Mouse (Mus musculus) neural tube, embryonic 13.5 days (tissue): ENCODE results near the gene Fgl2. TPM values are rescaled to one million over a fixed set of nuclear protein-coding genes. Genes with fewer than 3 reads are reported as not detected.

Source experiments
- ATAC-seq: fragments of 200-750 bp; cut with Nextera tagmentation; 2 replicates; pipeline ENCODE4 v1.8.0; 2017; ENCODE audit warnings: low read depth, mild to moderate bottlenecking, moderate TSS enrichment, moderate library complexity
- H3K27ac ChIP-seq: fragments of 300-500 bp; sonication (generic); replicated peaks from 2 replicates; pipeline ENCODE4 v1.5.1; 2015; ENCODE audit warnings: moderate library complexity, mild to moderate bottlenecking, inconsistent platforms
- H3K27me3 ChIP-seq: fragments of 300-500 bp; sonication (generic); 2 replicates; pipeline ENCODE4 v1.6.1; 2015; ENCODE audit warnings: mild to moderate bottlenecking, inconsistent platforms
- H3K36me3 ChIP-seq: fragments of 300-500 bp; sonication (generic); 2 replicates; pipeline ENCODE4 v1.6.1; 2015; ENCODE audit warnings: mild to moderate bottlenecking, inconsistent platforms
- H3K4me1 ChIP-seq: fragments of 300-500 bp; sonication (generic); replicated peaks from 2 replicates; pipeline ENCODE4 v1.6.1; 2015; ENCODE audit warnings: inconsistent platforms
- H3K4me2 ChIP-seq: fragments of 300-500 bp; sonication (generic); 2 replicates; pipeline ENCODE4 v1.6.1; 2015; ENCODE audit warnings: inconsistent platforms, mild to moderate bottlenecking, moderate library complexity
- H3K4me3 ChIP-seq: fragments of 300-500 bp; sonication (generic); 2 replicates; pipeline ENCODE4 v1.5.1; 2015; ENCODE audit warnings: mild to moderate bottlenecking, inconsistent platforms
- H3K9ac ChIP-seq: fragments of 300-500 bp; sonication (generic); 2 replicates; pipeline ENCODE4 v1.6.1; 2015; ENCODE audit warnings: moderate library complexity, mild to moderate bottlenecking, inconsistent platforms
- H3K9me3 ChIP-seq: fragments of 300-500 bp; sonication (generic); 2 replicates; pipeline ENCODE4 v1.6.1; 2016; ENCODE audit warnings: inconsistent platforms
- WGBS: fragments of 180-500 bp; shearing (Covaris S2); methylation state at CpG from one replicate; pipeline ENCODE4 v1.1.7; 2015; 5-methylcytosine and 5-hydroxymethylcytosine counted together
- polyA plus RNA-seq: library from polyadenylated mRNA; unstranded; fragments of >200 nt; fragmentation: Nextera tagmentation; extraction: Ambion mirVana; gene quantifications from 2 replicates; pipeline ENCODE4 v1.2.1, GENCODE M21; 2015

The Fgl2 gene
- polyA plus RNA-seq, 1 experiment from 2014 or later, result 5.3 TPM

GRCm38 (mm10) chr5:21367514-21367913 is 4.9 kb upstream of the Fgl2 start:
- no peak overlapping the region for H3K9ac ChIP-seq
- H3K9me3 ChIP-seq, result no peaks in the 10 kb centered on the region
- no peak for ATAC-seq
- no peak overlapping the region for H3K4me3 ChIP-seq
- no peaks in the 10 kb centered on the region for H3K36me3 ChIP-seq
- peaks cover 7% of the 10 kb centered on the region; the same call in 1 of the 2 replicates for H3K27me3 ChIP-seq
- 38% methylated on average over 2 of the region's 2 CpGs for WGBS
- no peak overlapping the region for H3K4me2 ChIP-seq
- H3K27ac ChIP-seq, result no peak overlapping the region
- H3K4me1 ChIP-seq, result peaks cover 8% of the 10 kb centered on the region; the same call in 1 of the 2 replicates

DNA sequence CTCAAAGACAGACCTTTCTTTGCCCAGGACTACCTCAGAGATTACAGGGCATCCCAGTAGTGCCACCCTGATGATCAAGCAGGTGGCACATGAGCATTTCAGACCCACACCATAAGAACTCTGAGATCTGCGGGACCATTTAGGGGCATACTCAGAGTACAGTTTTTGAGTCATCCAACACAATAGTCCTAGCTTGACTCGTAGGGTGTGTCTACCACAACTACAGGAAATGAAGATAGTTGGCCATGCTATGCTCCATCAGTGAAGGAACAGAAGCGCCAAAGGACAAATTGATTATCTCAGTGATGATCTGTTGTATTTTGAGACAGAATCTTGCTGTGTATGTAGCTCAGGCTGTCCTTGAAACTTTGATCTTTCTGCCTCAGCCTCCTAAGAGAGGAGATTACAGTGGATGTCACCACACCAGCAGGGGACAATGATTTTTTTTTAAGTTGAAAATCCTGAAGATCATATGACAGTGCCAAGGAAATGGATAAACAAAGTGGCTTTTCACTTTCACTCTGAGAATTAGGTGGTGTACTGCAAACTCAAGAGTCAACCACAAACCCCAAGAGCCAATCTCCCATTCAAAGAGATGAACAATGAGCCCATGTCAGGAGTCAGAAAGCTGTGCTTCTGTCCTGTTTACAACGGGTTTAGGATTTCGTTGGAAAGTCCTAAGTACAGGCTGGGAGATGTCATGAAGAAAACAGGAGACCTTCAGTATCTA is 2.1 kb upstream of the Fgl2 start:
- Histone ChIP-seq H3K27ac (no peak overlapping the region), H3K36me3 (no peaks in the 10 kb centered on the region), H3K27me3 (peaks cover 14% of the 10 kb centered on the region), H3K4me1 (peaks cover 13% of the 10 kb centered on the region), H3K4me3 (no peak overlapping the region), H3K9ac (no peak overlapping the region), H3K4me2 (no peak overlapping the region), H3K9me3 (no peaks in the 10 kb centered on the region)
- no peak for ATAC-seq
- WGBS, result 89% methylated on average over 5 of the region's 5 CpGs

DNA sequence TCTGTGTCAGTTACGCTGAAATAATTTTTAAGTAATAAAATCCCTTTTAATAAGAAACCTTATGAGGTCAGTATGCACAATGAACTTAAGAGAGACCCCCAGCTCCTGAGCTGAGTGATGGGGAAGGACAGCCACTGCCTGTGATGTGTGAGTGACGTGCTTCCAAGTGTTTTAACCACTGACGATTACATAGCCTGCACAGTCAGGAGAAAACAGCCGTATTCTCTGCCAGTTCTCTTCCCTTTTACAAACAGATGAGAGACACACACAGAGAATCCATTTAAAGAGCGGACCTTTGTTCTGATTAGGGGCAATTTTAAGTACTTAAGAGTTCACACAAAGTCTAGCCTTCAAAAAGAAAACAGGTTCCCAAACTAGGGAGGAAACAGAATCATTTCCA is 522 bp upstream of the Fgl2 start:
- no peaks in the 10 kb centered on the region for H3K9me3 ChIP-seq
- peaks cover 13% of the 10 kb centered on the region for H3K4me1 ChIP-seq
- 28% methylated on average over 5 of the region's 5 CpGs for WGBS
- H3K27me3 ChIP-seq, result peaks cover 14% of the 10 kb centered on the region
- H3K4me3 ChIP-seq, result peak overlapping the region; percentile 50
- H3K27ac ChIP-seq, result no peak overlapping the region
- H3K4me2 ChIP-seq, result peak overlapping the region; percentile 91
- H3K9ac ChIP-seq, result peak overlapping the region; percentile 76
- peak; percentile 70; the same call in 1 of the 2 replicates for ATAC-seq
- H3K36me3 ChIP-seq, result no peaks in the 10 kb centered on the region

DNA sequence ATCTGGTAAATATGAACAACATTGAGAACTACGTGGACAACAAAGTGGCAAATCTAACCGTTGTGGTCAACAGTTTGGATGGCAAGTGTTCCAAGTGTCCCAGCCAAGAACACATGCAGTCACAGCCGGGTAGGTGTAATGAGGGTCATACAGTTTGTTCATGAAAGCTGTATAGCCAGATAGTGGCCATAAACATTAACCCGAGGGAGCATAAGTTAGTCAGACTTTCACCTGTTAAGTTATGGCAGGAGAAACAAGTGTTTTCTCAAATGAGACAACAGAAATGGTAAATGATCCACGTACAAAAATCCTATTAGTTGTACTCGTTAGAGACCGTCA is 707 bp downstream of the Fgl2 start:
- peak overlapping the region; percentile 76 for H3K9ac ChIP-seq
- H3K4me1 ChIP-seq, result peaks cover 13% of the 10 kb centered on the region
- H3K36me3 ChIP-seq, result no peaks in the 10 kb centered on the region

DNA sequence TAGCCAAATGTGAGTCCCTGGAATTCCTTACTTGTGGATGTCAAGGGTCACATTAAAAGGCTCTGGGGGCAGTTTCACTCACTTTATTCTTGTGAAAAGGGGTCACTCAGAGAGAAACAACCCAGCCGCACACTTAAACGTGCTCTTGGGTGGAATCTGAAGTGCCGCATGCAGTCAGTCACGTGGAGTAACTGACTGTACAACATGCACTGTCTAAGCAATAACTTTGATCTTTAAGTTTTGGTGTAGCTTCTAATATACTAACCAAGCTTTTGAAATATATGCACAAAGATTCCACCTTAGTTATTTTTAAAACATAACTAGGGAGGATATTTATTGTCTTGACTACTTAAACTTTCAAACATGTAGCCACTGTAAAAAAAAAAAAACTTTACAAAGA is 4.5 kb downstream of the Fgl2 start:
- Histone ChIP-seq H3K4me2 (no peak overlapping the region), H3K9ac (no peak overlapping the region), H3K9me3 (no peaks in the 10 kb centered on the region), H3K36me3 (no peaks in the 10 kb centered on the region), H3K4me3 (no peak overlapping the region), H3K27ac (no peak overlapping the region), H3K4me1 (peaks cover 11% of the 10 kb centered on the region), H3K27me3 (peaks cover 7% of the 10 kb centered on the region)
- no peak for ATAC-seq
- 77% methylated on average over 4 of the region's 4 CpGs for WGBS

More for the DNA sequence above, 707 bp downstream of the Fgl2 start:
- no peak for ATAC-seq
- H3K27ac ChIP-seq, result no peak overlapping the region
- peaks cover 14% of the 10 kb centered on the region for H3K27me3 ChIP-seq
- H3K4me2 ChIP-seq, result peak overlapping the region; percentile 91
- no peaks in the 10 kb centered on the region for H3K9me3 ChIP-seq
- H3K4me3 ChIP-seq, result peak overlapping the region; percentile 50
- 67% methylated on average over 7 of the region's 7 CpGs for WGBS

GRCm38 (mm10) chr5:21378397-21378796 is 6.0 kb downstream of the Fgl2 start:
- Histone ChIP-seq H3K27ac (no peak overlapping the region), H3K9ac (no peak overlapping the region), H3K4me2 (no peak overlapping the region), H3K4me1 (0 out of 2 replicates have a peak, but pooled peaks cover 4% of the 10 kb centered on the region), H3K27me3 (peaks cover 2% of the 10 kb centered on the region), H3K9me3 (no peaks in the 10 kb centered on the region), H3K4me3 (no peak overlapping the region), H3K36me3 (no peaks in the 10 kb centered on the region)
- ATAC-seq, result no peak
- WGBS, result 75% methylated on average over 2 of the region's 2 CpGs

GRCm38 (mm10) chr5:21381986-21382385 is 9.5 kb downstream of the Fgl2 start:
- Histone ChIP-seq H3K36me3 (no peaks in the 10 kb centered on the region), H3K9ac (no peak overlapping the region), H3K9me3 (no peaks in the 10 kb centered on the region), H3K4me3 (no peak overlapping the region), H3K4me1 (0 out of 2 replicates have a peak, but pooled peaks cover 4% of the 10 kb centered on the region), H3K27ac (no peak overlapping the region), H3K27me3 (no peaks in the 10 kb centered on the region), H3K4me2 (no peak overlapping the region)
- WGBS, result 32% methylated on average over 6 of the region's 6 CpGs
- no peak for ATAC-seq

- H3K27ac ChIP-seq, result no peak overlapping the region
- H3K36me3 ChIP-seq, result no peaks in the 10 kb centered on the region
- no peak overlapping the region for H3K4me2 ChIP-seq
- no peak overlapping the region for H3K9ac ChIP-seq
- no peak for ATAC-seq
- no peaks in the 10 kb centered on the region for H3K9me3 ChIP-seq
- 0 out of 2 replicates have a peak, but pooled peaks cover 4% of the 10 kb centered on the region for H3K4me1 ChIP-seq
- 70% methylated on average over 6 of the region's 6 CpGs for WGBS
- H3K27me3 ChIP-seq, result no peaks in the 10 kb centered on the region
- no peak overlapping the region for H3K4me3 ChIP-seq
These were observed 10.2 kb downstream of the Fgl2 start for GRCm38 (mm10) chr5:21382678-21383077.

GRCm38 (mm10) chr5:21383392-21384251 is 11.2 kb downstream of the Fgl2 start:
- H3K9ac ChIP-seq, result no peak overlapping the region
- 50% methylated on average over 14 of the region's 14 CpGs for WGBS
- no peak overlapping the region for H3K4me3 ChIP-seq
- H3K4me2 ChIP-seq, result no peak overlapping the region
- no peaks in the 10 kb centered on the region for H3K9me3 ChIP-seq
- 0 out of 2 replicates have a peak, but pooled peaks cover 4% of the 10 kb centered on the region for H3K4me1 ChIP-seq
- no peaks in the 10 kb centered on the region for H3K36me3 ChIP-seq
- H3K27me3 ChIP-seq, result no peaks in the 10 kb centered on the region
- ATAC-seq, result no peak
- no peak overlapping the region for H3K27ac ChIP-seq

DNA sequence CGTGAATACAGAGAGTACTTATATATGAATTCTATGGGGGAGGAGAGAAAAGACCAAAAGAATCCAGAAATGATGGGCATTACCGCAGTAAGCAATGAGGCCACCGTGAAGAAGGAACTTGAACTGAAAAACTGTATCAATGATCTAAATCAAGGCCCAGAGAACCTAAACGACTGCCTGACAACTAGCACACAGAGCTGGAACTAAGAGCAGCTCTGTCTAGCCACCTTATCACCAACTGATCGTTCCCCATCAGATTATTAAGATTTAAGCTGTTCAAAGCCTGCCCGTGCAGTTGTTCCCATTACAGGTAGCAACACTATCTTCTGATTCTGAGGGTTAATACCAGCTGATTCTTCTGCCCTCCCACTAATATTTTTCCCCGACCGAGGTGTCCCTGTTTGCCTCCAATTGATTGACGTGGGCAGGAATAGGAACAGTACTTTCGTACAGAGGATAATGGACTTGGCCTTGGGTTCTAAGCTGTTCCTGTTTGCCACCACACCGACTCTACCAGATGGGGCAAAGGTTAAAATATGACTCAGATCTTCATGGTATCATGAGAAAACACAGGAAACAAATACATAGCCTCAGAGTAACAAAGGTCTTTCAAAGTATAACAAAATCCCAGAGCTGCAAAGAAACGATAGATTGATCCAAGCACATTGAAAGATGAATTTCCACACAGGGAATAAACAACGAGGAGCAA is 12.0 kb downstream of the Fgl2 start:
- WGBS, result 87% methylated on average over 13 of the region's 13 CpGs
- Histone ChIP-seq H3K27me3 (no peaks in the 10 kb centered on the region), H3K36me3 (no peaks in the 10 kb centered on the region), H3K9ac (no peak overlapping the region), H3K4me1 (0 out of 2 replicates have a peak, but pooled peaks cover 4% of the 10 kb centered on the region), H3K9me3 (no peaks in the 10 kb centered on the region), H3K27ac (no peak overlapping the region), H3K4me2 (no peak overlapping the region), H3K4me3 (no peak overlapping the region)
- ATAC-seq, result no peak

- no peak overlapping the region for H3K4me3 ChIP-seq
- H3K4me2 ChIP-seq, result no peak overlapping the region
- no peaks in the 10 kb centered on the region for H3K27me3 ChIP-seq
- no peak for ATAC-seq
- H3K9me3 ChIP-seq, result no peaks in the 10 kb centered on the region
- no peaks in the 10 kb centered on the region for H3K36me3 ChIP-seq
- no peak overlapping the region for H3K9ac ChIP-seq
- WGBS, result 94% methylated on average over 9 of the region's 9 CpGs
- 0 out of 2 replicates have a peak, but pooled peaks cover 4% of the 10 kb centered on the region for H3K4me1 ChIP-seq
- no peak overlapping the region for H3K27ac ChIP-seq
These were observed 12.5 kb downstream of the Fgl2 start for GRCm38 (mm10) chr5:21384976-21385375.

DNA sequence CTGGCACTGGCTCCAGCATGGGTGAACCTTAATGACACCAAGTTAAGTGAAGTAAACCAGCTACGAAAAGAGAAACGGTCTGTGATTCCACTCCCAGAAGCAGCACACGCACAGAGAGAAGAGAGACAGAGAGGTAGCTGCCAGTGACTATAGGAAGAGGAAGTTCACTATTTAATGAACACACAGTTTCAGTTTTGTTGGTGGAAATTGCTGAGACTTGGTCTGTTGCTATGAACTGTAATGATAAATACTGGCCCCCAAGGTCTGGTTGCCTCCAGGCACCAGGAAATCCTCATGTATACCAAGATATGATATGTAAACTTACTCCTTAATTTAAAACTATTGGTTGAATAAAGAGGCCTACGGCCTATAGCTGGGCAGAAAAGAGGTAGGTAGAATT is 14.0 kb downstream of the Fgl2 start:
- no peak for ATAC-seq

More for the DNA sequence above, 14.0 kb downstream of the Fgl2 start:
- H3K27ac ChIP-seq, result no peak overlapping the region
- 95% methylated on average over 4 of the region's 4 CpGs for WGBS
- no peaks in the 10 kb centered on the region for H3K9me3 ChIP-seq
- no peak overlapping the region for H3K4me3 ChIP-seq
- 0 out of 2 replicates have a peak, but pooled peaks cover 4% of the 10 kb centered on the region for H3K4me1 ChIP-seq
- no peaks in the 10 kb centered on the region for H3K27me3 ChIP-seq
- no peak overlapping the region for H3K9ac ChIP-seq
- no peak overlapping the region for H3K4me2 ChIP-seq
- H3K36me3 ChIP-seq, result no peaks in the 10 kb centered on the region
